Mouse (Mus musculus) ES-Bruce4 (cell line): ENCODE measurements around the gene Lsm4.

Experiments used
- CTCF ChIP-seq: IDR thresholded peaks from one replicate; pipeline ENCODE4 v1.8.1; 2011; ENCODE audit warnings: low read depth, low read length
- EP300 ChIP-seq: IDR thresholded peaks from 2 replicates; pipeline ENCODE4 v1.6.1; 2011; ENCODE audit warnings: low read depth, low read length; ENCODE audit not compliant: insufficient read depth

- no peak for TF ChIP-seq CTCF
- no peak for TF ChIP-seq EP300
Measured at GRCm38 (mm10) chr8:70693636-70694035, 20.6 kb downstream of the Lsm4 start.
